Mouse (Mus musculus) lung, postnatal 25 days (tissue): ENCODE results near the gene Maip1.

Experiments used
- DNase-seq: peaks from one replicate; pipeline ENCODE4 v3.0.0; 2022; ENCODE audit warnings: low spot score

The Maip1 gene

DNA sequence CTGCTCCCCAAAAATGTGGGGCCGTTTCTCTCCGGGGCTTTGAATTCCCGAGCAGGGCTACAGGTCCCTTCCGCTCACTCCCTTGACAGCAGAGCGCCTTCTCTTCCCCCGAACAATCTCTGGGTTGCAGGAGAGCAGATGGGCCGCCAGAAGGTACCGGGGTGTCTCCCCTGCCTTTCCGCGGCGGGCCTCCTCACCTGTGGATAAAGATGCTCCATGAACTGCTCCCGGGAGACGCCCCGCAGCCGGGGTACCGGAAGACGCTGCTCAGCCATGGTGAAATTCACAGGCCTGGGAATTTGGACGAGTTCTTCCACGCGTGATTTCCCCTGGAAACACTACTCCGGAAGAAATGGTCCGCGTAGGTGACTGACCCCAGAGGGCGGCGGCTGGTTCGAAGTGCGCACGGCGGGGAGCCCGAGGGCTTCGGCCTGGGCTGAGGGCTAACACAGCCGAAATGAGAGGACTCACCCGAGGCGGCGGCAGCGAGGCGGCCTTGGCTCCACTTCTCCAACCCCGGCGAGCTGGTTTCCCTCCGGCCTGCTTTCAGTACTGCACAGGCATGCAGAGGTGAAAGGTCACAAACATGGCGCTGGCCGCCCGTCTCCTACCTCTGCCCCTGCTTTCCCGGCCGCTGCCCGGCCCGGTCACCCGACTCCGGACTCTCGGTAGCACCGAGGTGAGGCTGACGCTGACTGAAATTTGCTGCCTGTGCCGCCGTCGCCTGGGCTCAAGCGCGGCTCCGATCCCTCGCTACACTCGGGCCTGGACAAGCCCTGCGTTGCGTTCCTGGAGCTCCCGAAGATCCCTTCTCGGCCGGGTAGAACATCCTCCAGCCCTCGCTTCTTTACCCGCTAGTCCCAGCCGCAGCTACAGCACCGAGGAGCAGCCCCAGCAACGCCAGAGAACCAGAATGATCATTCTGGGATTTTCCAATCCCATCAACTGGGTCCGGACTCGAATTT lies at the start of gene Maip1, which contains the start of gene Tyw5:
Gene Maip1, plus strand, starts transcription at position 142 of the 965 bp plus-strand sequence.
Gene Tyw5, minus strand, starts transcription at position 915 of the 965 bp plus-strand sequence.
- DNase-seq = peak; percentile 75

DNA sequence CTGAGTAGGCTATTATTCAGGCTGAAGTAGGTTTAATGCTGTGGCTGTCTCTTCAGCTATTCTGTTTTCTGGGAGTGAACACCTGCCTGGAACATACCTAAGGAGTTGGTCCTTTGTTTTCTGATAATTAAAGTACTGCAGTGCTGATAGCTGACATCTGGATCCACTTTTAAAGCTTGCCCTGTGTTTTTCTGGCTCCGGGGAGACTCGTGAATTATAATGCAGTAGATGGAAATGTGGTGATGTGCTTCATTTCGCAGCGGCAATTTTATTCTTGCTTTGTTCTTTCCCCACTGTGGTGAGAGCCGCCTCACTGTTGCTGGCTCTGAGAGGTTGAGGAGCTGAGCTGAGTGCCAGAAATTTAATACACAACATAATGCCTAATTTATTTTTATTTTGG lies 47.6 kb upstream of the Maip1 start:
- DNase-seq = no peak

DNA sequence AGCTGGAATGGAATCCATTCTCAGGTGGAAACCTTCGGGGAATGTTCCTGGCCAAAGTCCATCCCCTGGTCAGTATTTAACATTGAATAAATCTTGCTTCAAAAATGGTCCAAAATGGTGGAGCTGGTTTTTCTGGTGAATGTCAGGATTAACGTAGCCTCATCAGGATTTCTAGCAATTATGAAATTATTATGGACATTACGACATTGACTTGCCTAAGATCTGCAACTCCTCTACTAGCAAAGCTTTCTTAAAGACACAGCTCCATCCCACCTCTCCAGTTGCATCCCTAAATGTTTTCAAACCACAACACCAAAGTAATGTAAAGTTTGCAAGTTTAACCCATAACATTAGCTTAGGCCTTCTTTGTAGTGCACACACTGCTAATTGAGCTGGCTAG lies 38.7 kb upstream of the Maip1 start:
- DNase-seq = no peak

DNA sequence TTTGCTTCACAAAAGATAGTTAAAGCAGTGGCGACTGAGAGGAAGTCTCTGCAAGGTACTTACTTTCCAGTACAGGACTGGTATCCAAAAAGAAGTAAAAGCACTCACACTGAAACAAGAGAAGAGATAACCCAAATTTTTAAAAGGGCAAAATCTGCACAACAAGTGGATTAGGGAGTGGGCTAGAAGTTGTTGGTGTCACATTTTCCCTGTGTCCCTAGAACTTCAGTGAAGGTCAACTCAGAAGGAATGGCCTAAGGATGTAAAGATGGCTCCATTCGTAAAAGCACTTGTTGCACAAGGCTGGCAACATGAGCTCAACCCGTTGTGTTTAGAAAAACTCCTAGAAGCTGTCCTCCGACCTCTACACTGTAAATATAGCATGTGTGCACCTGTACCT lies 37.0 kb upstream of the Maip1 start:
- DNase-seq = no peak

DNA sequence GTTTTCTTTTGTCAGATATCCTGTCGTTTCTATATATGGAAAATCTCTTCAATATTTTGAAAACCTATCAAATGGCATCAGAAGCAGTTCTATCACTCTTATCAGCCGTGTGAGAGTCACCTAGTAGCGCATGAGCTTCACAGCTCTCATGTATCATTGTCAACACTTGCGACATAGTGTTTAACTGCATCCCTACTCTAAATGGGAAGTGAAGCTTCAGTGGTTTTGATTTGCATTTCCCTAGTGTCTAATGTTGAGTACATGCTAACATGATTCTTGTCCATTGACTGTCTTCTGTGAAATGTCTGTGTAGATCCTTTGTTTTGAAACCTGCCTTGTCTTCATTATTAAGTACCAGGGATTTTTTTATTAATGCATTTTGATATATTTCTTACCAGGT lies 35.7 kb upstream of the Maip1 start:
- no peak for DNase-seq

DNA sequence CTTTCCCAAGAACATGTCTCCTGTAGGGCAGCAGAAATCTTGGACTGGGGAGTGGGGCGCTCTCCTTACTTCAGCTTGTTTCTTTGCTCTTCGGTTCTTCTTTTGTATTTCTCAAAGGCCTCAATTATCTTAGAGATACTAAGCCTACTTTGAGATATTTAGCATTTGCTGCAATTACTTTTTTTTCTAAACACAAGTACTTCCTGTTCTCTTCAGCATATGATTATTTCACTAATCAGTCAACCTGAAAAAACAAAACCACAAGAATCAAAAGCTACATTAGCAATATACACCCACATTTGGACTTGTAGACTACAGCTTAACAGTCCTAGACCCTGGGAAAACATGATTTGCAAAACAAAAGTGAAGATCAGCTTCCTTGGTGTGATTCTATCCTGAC lies 30.9 kb upstream of the Maip1 start:
- DNase-seq = no peak

DNA sequence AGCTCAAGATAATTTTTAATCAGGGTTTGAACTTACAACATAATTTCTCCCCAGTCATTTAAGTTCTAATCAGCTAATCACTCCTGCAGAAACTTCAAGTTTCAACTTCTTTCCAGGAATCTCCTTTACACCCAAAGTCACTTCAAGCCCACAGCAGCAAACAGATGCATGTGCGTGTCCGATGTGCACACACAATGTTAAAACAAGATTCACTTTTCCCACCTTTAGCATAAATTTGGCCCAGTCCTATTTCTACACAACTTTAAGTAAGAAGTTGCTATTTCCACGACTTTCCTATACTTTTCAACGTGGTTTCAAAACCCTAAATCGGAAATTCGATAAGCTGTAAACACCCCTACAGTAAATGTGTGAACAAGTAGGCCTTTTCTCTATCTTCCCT lies 29.3 kb upstream of the Maip1 start:
- no peak for DNase-seq

DNA sequence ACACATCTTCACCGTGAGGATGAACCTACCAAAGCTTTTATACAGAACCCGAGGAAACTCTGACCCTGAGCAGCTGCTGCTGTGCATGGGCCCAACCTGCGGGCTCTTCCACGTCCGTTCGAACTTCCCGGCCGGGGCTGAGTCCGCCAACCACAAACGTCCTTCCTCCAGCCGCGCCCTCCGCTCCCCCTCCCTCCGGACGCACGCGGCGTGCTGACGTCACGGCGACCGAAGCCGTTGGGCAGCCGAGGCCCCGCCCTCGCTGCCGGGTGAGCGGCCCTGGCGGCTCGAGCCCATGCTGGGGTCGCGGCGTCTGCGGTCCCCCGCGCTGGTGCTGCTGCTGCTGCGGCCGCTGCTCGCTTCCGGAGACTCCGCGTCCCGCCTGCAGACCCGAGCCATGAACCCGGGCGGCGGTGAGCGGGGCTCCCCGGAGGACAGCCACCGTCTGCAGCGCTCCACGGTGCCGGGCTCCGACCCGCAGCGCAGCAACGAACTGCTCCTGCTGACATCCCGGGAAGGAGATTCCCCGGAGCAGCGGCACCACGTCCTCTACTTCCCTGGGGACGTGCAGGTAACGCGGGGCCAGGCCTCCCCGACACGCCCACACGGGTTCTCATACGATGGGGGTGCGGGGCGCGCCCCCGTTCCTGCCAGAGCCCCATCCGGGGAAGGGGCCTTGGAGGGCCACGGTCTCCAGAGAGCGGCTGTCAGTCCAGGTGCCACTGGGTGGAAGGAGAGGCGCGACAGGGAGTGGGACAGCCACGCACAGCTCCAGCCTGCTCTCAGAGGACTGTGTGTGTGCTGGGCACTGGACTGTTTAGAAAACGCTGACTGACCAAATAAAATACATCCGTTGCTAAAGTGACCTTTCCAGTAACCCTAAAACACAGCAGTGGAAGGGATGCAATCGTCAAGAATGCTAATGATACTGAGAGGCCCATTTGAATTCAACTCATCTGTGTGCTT lies 28.5 kb upstream of the Maip1 start, which contains the start of gene 1700066M21Rik:
Gene 1700066M21Rik, plus strand, starts transcription at position 245 of the 966 bp plus-strand sequence.
- DNase-seq = peak; percentile 96

DNA sequence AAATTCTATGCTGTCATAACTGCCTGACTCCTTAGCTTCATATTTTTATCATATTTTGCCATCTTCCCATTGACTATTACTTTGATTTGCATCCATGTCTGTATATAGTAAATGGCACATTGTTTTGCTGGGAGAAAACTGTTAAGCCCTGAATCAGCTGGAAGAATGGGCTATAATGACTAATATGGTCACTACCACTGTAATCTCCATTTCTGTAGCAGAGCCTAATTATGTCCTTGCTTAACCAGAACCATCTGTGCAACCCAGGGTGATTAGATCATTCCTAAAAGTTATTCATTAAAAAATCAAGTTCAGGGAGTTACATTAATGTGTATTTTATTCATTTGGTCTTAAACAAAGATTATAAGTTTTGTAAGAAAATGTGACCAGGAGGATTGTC lies 19.6 kb upstream of the Maip1 start:
- no peak for DNase-seq

DNA sequence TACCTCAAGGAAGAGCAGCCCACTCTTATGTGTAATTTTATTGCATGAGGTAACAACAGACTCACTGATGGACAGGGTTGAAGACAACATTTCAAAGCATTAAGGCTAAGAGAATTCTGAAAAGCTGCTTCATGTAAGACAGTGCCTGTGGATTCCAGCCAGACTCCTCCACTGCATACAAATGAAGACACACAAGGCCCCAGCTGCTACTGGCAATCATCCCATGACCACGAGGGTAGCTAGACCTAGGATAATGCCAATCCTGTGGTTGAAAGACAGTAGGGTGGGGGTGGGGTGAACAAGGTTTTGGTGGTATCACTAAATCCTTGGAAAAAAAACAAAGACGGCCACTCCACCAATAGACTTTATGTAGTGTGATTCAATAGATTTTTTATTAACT lies 18.3 kb upstream of the Maip1 start:
- no peak for DNase-seq

DNA sequence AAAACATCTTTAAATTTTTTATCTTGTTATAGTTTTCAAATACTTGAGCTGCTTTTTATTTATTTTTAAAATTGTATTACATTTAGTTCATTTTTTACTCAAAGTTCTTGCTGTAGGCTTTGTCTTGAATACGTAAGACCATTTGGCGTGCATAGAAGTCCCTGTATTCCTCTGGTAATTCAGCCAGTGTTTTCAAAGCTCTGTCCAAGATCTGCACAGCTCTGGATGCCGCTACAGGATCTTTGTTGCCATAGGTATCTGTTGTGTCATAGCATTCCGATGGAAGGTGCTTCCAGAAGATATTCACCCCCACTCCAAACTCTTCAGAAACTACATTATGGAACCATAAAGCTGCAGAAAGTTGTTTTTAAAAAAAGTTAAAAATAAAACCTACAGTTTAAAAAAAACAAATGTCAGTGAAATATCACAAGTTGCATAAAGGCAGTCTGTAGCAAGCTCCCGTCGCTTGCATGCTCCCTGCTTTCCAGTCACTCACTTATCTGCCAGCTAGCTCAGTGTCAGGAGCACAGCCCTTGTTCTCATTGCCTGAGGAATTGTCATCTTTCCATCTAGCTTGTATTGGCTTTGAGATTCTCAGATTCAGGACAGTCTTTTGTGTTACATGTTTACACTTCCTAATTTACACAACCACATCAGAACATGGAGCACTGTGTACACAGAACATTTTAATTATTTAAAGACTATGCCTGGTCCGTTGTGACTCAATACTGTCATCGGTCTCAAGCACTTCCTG lies 17.5 kb upstream of the Maip1 start:
- DNase-seq = no peak

DNA sequence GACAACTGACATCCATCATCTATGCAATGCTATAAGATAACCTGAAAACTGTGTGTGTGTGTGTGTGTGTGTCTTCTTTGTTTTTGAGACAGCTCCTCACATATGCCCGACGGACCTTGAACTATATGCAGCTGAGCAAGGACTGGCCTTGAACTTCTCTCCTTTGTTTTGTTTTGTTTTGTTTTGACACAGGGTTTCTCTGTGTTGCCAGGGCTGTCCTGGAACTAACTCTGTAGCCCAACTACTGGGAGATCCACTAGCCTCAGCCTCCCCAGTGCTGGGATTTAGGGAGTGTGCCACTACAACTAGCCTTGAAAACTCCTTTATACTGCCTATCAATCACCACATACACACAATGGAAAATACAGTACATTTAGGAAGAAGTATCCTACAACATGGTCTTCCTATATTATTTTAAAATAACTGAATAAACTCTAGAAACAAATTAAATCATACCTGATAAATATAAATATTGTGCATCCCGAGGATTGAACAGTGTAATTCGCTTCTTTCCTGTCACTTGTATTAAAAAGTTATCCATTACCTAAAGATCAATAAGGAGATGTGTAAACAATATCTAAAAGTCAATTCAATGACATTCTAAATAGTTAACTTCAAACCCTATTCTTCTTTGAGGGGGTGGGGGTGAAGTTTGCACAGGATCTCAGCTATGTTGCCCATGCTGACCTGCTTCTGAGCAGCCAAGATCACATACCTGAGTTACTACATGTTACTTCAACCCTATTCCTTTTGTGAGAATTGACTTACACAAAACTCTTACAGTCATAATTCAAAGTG lies 14.9 kb upstream of the Maip1 start:
- no peak for DNase-seq

DNA sequence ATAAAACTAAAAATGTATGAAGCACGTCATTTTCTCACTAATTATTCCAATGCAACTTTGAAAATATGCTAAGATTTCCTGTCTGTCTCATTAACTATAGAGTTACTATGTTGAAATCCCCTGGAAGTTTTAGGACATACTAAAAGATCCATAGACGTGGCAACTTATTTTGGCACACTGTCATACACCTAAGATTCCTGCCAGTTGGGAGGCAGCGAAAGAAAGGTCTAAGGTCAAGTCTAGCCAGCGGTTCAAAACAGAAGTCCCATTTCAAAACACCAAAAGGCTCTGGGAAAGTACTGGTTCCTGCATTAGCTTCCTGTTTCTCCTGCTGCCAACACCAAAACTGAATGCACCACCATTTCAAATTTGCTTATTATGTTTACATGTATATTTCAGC lies 13.7 kb upstream of the Maip1 start:
- no peak for DNase-seq

DNA sequence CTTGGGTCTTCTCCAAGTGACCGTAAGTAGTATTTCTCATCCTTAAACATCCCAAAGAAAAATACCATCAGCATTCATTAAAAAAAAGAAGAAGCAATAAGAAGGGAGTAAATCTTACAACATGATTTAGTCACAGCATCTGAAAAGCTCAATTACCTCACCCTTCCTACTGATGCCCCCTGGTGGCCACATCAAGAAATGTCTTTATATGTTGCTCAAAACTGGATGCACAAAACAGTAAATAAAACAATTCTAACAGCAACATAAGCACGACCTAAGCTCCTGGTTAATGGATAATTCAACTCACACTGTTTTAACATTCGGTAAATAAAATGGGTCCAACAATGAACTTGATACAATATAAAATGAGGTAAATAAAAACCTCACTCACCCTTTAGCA lies 12.1 kb upstream of the Maip1 start:
- peak; percentile 31 for DNase-seq

DNA sequence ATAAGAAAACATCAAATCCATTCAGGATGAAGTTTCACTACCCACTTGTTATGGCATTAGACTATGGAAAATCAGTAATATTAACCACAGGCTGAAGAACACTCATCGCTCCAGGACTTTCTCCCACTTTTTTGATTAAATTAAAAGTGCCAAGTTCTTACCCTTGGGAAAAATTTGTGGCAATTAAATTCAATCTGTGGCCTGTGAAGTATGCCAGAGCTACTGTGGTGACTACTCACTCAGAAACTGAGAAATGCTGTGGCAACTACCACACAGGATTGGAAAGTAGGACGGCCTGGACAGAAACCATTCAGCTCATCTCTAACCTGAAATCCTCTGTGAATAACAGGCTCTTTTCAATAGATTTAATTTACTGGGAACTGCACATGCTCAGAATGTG lies 5.8 kb upstream of the Maip1 start:
- DNase-seq = no peak

DNA sequence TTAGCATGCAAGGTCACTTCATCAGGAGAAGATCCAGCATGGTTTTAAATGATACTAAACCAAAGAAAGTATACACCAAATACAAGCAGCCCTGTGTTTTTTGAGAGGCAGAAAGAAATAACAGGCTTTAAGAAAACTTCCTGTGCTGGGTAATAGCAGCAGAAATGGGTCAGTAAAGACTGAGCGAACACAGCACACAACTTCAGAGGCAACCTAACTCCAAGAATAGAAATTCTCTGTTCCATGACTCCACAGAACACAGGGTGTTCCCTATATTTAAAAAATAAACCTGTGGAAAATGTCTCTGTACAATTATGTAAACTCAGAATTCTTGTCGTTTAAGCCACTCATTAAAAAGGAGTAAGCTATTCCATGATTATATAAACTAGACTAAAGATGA lies 5.3 kb upstream of the Maip1 start:
- DNase-seq = no peak

DNA sequence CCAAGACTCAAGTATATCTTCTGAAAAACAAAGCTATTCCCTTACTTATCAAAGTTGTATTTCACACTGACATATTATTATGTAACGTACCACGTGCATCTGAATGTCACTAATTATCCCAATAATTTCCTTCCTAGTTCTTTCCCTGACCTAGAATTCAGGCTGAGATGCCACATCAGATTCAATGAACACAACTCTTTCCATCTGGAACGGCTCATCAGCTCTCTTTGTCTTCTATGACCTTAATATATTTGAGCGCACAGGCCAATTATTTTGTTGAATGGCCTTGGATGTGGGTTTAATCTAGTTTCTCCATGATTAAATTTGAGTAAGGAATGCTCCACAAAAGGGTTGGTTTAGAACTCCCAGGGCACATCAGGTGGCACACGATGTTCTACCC lies 4.0 kb upstream of the Maip1 start:
- no peak for DNase-seq

DNA sequence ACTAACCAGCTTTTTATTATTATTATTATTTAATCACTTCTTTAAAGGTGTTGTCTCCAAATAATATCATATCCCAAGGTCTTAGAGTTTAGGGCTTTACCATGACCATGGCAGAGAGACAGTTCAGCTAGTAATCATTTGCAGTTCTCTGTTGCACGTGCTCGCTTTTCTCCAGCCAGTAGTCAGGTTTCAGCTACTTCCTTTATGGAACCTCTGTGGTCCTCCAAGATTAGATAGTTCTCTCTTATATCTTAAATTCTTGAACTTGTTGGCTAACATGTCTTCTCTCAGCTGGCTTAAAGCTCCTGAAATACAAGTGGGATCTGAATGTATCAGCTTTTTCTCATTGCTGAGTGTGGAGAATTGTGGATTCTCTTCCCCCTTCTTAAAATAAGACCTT lies 2.9 kb downstream of the Maip1 start:
- DNase-seq = no peak

DNA sequence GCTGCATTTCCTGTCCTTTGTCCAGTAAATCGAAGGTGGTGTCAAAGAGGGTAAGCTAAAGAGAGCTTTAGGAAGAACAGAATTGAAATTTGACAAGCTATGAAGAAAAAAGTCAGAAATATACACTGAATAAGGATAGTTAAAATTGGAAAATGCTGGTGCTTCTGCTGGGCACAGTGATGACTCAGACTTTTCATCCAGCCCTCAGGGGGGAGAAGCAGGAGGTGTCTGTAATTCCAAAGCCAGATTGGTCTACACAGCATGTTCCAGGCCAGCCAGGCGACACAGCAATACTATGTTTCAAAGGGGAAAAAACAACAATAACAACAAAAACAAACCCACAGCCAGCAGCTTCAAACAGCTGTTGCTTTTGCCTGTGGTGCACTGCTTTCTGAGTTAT lies 7.3 kb downstream of the Maip1 start:
- no peak for DNase-seq

DNA sequence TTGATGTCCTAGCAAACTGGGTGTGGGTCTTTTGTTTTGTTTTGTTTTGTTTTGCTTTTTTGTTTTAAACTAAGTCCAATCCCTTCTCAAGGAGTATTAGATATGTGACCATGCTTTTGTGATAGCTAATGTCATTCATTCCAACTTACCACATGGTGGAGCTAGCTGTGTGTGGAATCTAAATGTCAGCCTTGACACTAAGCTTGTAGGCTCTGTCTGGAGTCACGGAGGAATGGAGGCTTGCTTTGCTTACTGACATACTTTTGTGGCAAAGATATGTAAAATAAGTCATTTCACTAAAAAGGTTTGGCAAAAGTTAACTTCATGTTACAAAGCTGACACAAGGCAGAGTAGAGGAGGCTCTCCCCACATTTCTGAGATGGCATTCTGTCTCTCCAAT lies 17.6 kb downstream of the Maip1 start:
- DNase-seq = no peak
